ENCODE assay signal across 7 mouse cellular contexts in genomic region chrX:71365510-71365909, GRCm38 (mm10). TPM values are rescaled to one million over a fixed set of nuclear protein-coding genes. Genes with fewer than 3 reads are reported as not detected.
A peak's percentile ranks its signal among the peaks of the same experiment; 100 is the strongest.
DNase-seq lines count a peak whose midpoint lies in the region; ATAC-seq and TF ChIP-seq lines count a peak whose summit lies in the region.

No protein-coding gene starts in this region.

- 69% methylated on average over 3 of the region's 3 CpGs for WGBS in forebrain, embryonic 10.5 days
- 56% methylated on average over 3 of the region's 3 CpGs for WGBS in intestine, postnatal 0 days
- 55% methylated on average over 3 of the region's 3 CpGs for WGBS in neural tube, embryonic 15.5 days

- H3K27ac ChIP-seq in forebrain, embryonic 10.5 days: no peak overlapping the region
- H3K27ac ChIP-seq in intestine, postnatal 0 days (ENCODE audit: low read depth, low read length): peak overlapping the region; percentile 79; the same call in 1 of the 2 replicates
- H3K27ac ChIP-seq in neural tube, embryonic 15.5 days (replicated peaks): no peak overlapping the region; the same call in 1 of the 2 replicates

- ATAC-seq in megakaryocyte, adult 5-6 weeks (ENCODE audit: poor library complexity, severe bottlenecking): no peak
- ATAC-seq in intestine, postnatal 0 days: no peak
- 0 out of 2 replicates have a peak, but pooled peaks have one; percentile 14 for ATAC-seq in neural tube, embryonic 15.5 days (ENCODE audit: low FRiP score)

- peaks cover 28% of the 10 kb centered on the region for H3K4me1 ChIP-seq in megakaryocyte, embryonic 14.5 days
- peaks cover 4% of the 10 kb centered on the region; the same call in 1 of the 2 replicates for H3K4me1 ChIP-seq in forebrain, embryonic 10.5 days
- no peaks in the 10 kb centered on the region for H3K4me1 ChIP-seq in intestine, postnatal 0 days (replicated peaks; ENCODE audit: control insufficient read depth, insufficient read depth, low read length)
- H3K4me1 ChIP-seq in neural tube, embryonic 15.5 days: no peaks in the 10 kb centered on the region

- no peaks in the 10 kb centered on the region for H3K9me3 ChIP-seq in megakaryocyte, embryonic 14.5 days
- H3K9me3 ChIP-seq in forebrain, embryonic 10.5 days: no peaks in the 10 kb centered on the region; the same call in 1 of the 2 replicates
- H3K9me3 ChIP-seq in intestine, postnatal 0 days (ENCODE audit: control insufficient read depth): no peaks in the 10 kb centered on the region
- H3K9me3 ChIP-seq in neural tube, embryonic 15.5 days (replicated peaks): no peaks in the 10 kb centered on the region

- H3K36me3 ChIP-seq in megakaryocyte, embryonic 14.5 days (replicated peaks; ENCODE audit: low read length): peaks cover 2% of the 10 kb centered on the region
- no peaks in the 10 kb centered on the region for H3K36me3 ChIP-seq in forebrain, embryonic 10.5 days (replicated peaks)
- H3K36me3 ChIP-seq in intestine, postnatal 0 days (ENCODE audit: control insufficient read depth, insufficient read depth): no peaks in the 10 kb centered on the region
- no peaks in the 10 kb centered on the region for H3K36me3 ChIP-seq in neural tube, embryonic 15.5 days

- TF ChIP-seq CTCF in intestine, postnatal 0 days (IDR thresholded peaks at IDR 0.05; ENCODE audit: low read depth): no peak

- 0 out of 2 replicates have a peak overlapping the region, but pooled peaks have one; percentile 77 for H3K9ac ChIP-seq in intestine, postnatal 0 days (ENCODE audit: low read depth, low read length)
- H3K9ac ChIP-seq in neural tube, embryonic 15.5 days (replicated peaks): peak overlapping the region; percentile 69; the same call in 1 of the 2 replicates

- DNase-seq in forebrain, embryonic 10.5 days (ENCODE audit: extremely low spot score, low spot score): no peak
- DNase-seq in gastrocnemius, postnatal 25 days: no peak
- DNase-seq in thymus, postnatal 14 days: no peak

- peak overlapping the region; percentile 93 for H3K4me3 ChIP-seq in megakaryocyte, embryonic 14.5 days (replicated peaks)
- peak overlapping the region; percentile 63 for H3K4me3 ChIP-seq in forebrain, embryonic 10.5 days
- H3K4me3 ChIP-seq in intestine, postnatal 0 days (ENCODE audit: low read depth, low read length): peak overlapping the region; percentile 59
- H3K4me3 ChIP-seq in neural tube, embryonic 15.5 days (replicated peaks): peak overlapping the region; percentile 62

- peak overlapping the region; percentile 70 for H3K4me2 ChIP-seq in intestine, postnatal 0 days (replicated peaks; ENCODE audit: low read depth)
- peak overlapping the region; percentile 57 for H3K4me2 ChIP-seq in neural tube, embryonic 15.5 days

- H3K27me3 ChIP-seq in megakaryocyte, embryonic 14.5 days (replicated peaks): peaks cover 6% of the 10 kb centered on the region
- no peaks in the 10 kb centered on the region for H3K27me3 ChIP-seq in forebrain, embryonic 10.5 days (ENCODE audit: poor library complexity, severe bottlenecking)
- no peaks in the 10 kb centered on the region for H3K27me3 ChIP-seq in intestine, postnatal 0 days (replicated peaks; ENCODE audit: control insufficient read depth, insufficient read depth, low read length)
- H3K27me3 ChIP-seq in neural tube, embryonic 15.5 days (replicated peaks): no peaks in the 10 kb centered on the region

RNA-seq across cellular contexts. Expression of gene Mtmr1, which starts 0.9 kb away (rescaled TPM):
- 2.4 and 2.6 TPM in 2 replicates for polyA plus RNA-seq in megakaryocyte, embryonic 14.5 days (2012; ENCODE audit: insufficient read depth, low replicate concordance)
- 24.5 and 25.8 TPM in 2 replicates for total RNA-seq in megakaryocyte, adult 5-6 weeks (2015)
- 28.9 and 36.1 TPM in 2 replicates for total RNA-seq in megakaryocyte, adult 5-6 weeks (2017)
- polyA plus RNA-seq in forebrain, embryonic 10.5 days (2016; fragmentation: Nextera tagmentation; extraction: Ambion mirVana): 6.2 and 6.9 TPM in 2 replicates
- 9.3 and 9.4 TPM in 2 replicates for polyA plus RNA-seq in intestine, postnatal 0 days (2015; fragmentation: Nextera tagmentation; extraction: Ambion mirVana)
- polyA plus RNA-seq in neural tube, embryonic 15.5 days (2015; fragmentation: Nextera tagmentation; extraction: Ambion mirVana): 13.5 and 16.2 TPM in 2 replicates
- 10 to 100 TPM; 28.9 to 31.1 TPM for total RNA-seq in gastrocnemius, postnatal 25 days (2021)
